Mouse (Mus musculus): ENCODE measurements at regions not wholly inside any gene's neighbourhood (a gene's known extent, or its start where the extent isn't known, plus 50 kb on each side); places are given as distances from the start of the nearest gene placed in this dataset.

DNA sequence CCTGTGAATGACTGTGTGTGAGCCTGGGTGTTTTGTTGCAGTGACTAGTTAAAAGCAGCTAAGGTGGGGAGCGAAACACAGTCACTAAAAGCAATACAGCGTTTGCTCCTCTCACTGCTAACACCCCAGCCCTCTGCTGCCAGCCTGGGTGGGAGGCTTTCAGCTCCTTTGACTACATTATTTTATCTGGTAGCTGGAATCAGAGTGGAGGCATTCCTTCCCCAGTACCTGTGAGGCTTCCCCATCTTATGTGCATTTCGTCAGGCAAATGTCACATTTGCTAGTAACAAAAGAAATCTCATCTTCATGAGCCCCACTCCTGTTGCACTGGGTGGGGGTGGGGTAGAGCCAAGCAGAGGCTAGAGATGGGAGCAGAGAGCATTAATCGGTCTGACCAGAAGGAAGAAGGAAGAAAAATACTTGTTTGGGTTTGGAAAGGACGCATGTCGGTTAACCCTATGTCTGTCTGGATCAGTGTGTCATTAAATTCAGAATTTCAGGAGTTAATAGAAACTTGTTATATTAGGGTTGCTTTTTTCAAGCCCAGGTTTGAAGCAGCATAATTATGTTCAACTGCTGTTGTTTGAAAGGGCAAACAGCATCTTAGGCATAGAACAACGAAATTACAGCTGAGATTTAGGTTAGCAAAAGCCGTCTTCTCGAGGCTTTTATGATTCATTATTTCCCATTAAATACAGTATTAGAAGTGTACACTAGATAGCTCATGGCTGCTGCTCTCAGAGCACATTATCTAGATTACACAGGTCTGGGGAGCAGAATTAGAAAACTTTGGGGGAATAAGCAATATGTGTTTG, 269.3 kb downstream of the Meis1 start:
- H3K9me3 ChIP-seq (replicated peaks): no peaks in the 10 kb centered on the region
- H3K4me3 ChIP-seq: no peak overlapping the region
- H3K9ac ChIP-seq: 0 out of 2 replicates have a peak overlapping the region, but pooled peaks have one; percentile 1
- peak; percentile 30; the same call in 1 of the 2 replicates for ATAC-seq (ENCODE audit: low FRiP score)
- H3K36me3 ChIP-seq: no peaks in the 10 kb centered on the region
- H3K4me1 ChIP-seq: peaks cover 66% of the 10 kb centered on the region
- H3K4me2 ChIP-seq (replicated peaks): no peak overlapping the region; the same call in 1 of the 2 replicates
- 26% methylated on average over 9 of the region's 9 CpGs for WGBS
- no peaks in the 10 kb centered on the region for H3K27me3 ChIP-seq
- H3K27ac ChIP-seq: peak overlapping the region; percentile 86

DNA sequence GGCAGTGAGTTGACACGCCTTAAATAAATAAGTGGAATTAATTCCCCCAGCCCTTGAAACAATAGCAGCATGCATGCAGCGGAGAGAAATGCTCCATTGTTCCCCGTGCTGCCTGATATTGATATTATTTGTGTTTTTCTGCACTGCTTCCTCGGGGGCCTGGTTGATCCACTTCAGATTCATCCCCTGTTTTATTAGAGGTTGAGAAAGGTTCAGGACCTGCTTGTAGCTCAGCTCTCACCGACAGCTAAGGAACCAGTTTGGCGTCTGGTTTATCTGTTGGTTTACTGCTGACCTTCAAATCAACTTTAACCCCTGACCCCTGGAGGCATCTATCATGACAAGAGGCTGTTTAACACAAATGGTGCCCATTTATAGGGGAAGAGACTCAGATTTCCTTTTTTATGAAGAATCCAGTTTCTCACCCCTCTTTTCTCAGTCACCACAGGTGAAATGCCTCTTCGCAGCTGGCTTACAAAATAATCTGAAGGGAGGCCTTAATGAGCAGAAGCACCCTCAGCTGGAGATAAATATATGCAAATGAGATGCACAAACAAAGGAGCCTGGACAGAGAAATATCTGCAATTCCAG, 270.8 kb downstream of the Meis1 start:
- Histone ChIP-seq H3K9me3 (replicated peaks) (no peaks in the 10 kb centered on the region), H3K4me1 (peaks cover 59% of the 10 kb centered on the region), H3K4me2 (replicated peaks) (peak overlapping the region; percentile 14; the same call in 1 of the 2 replicates), H3K27me3 (no peaks in the 10 kb centered on the region), H3K27ac (peak overlapping the region; percentile 86), H3K9ac (no peak overlapping the region), H3K36me3 (no peaks in the 10 kb centered on the region), H3K4me3 (no peak overlapping the region)
- WGBS: 5% methylated on average over 7 of the region's 7 CpGs
- ATAC-seq (ENCODE audit: low FRiP score): peak; percentile 33

DNA sequence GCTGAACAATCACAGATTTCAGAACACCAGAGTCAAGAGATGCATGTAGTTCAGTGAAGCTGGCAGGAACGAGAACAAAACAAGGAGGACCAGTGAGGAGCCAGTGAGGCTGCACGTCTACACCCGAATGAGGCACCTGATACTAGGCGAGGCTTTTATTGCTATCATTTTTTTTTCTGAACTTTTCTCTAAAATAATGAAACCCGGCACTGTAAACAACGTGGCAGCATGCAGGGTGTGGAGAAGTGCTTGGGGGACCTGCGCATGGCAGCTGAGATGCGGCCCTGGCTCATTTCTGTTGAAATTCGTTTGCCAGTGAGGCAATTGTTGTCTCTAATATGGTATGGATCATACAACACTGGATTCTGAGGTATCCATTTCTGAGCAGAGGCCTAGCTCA, 271.4 kb downstream of the Meis1 start:
- no peaks in the 10 kb centered on the region for H3K9me3 ChIP-seq (replicated peaks)
- peak overlapping the region; percentile 86 for H3K27ac ChIP-seq
- no peak overlapping the region for H3K9ac ChIP-seq
- peaks cover 59% of the 10 kb centered on the region for H3K4me1 ChIP-seq
- no peaks in the 10 kb centered on the region for H3K36me3 ChIP-seq
- H3K4me3 ChIP-seq: no peak overlapping the region
- H3K4me2 ChIP-seq (replicated peaks): no peak overlapping the region
- no peak for ATAC-seq (ENCODE audit: low FRiP score)
- H3K27me3 ChIP-seq: no peaks in the 10 kb centered on the region
- 44% methylated on average over 9 of the region's 9 CpGs for WGBS

GRCm38 (mm10) chr11:18746486-18746885, 272.3 kb downstream of the Meis1 start:
- H3K27me3 ChIP-seq: no peaks in the 10 kb centered on the region
- no peak overlapping the region for H3K9ac ChIP-seq
- no peak for ATAC-seq (ENCODE audit: low FRiP score)
- no peak overlapping the region for H3K4me3 ChIP-seq
- H3K9me3 ChIP-seq (replicated peaks): no peaks in the 10 kb centered on the region
- peak overlapping the region; percentile 86 for H3K27ac ChIP-seq
- H3K4me1 ChIP-seq: peaks cover 56% of the 10 kb centered on the region
- no peaks in the 10 kb centered on the region for H3K36me3 ChIP-seq
- H3K4me2 ChIP-seq (replicated peaks): no peak overlapping the region
- 32% methylated on average over 5 of the region's 5 CpGs for WGBS

- H3K27me3 ChIP-seq: no peaks in the 10 kb centered on the region
- H3K9ac ChIP-seq: no peak overlapping the region
- H3K4me3 ChIP-seq: no peak overlapping the region
- no peak overlapping the region for H3K4me2 ChIP-seq (replicated peaks)
- no peak for ATAC-seq (ENCODE audit: low FRiP score)
- H3K9me3 ChIP-seq (replicated peaks): no peaks in the 10 kb centered on the region
- WGBS: 52% methylated on average over 10 of the region's 10 CpGs
- peak overlapping the region; percentile 86; the same call in 1 of the 2 replicates for H3K27ac ChIP-seq
- peaks cover 49% of the 10 kb centered on the region for H3K4me1 ChIP-seq
- no peaks in the 10 kb centered on the region for H3K36me3 ChIP-seq
Observed at GRCm38 (mm10) chr11:18745840-18746239, 272.9 kb downstream of the Meis1 start.

DNA sequence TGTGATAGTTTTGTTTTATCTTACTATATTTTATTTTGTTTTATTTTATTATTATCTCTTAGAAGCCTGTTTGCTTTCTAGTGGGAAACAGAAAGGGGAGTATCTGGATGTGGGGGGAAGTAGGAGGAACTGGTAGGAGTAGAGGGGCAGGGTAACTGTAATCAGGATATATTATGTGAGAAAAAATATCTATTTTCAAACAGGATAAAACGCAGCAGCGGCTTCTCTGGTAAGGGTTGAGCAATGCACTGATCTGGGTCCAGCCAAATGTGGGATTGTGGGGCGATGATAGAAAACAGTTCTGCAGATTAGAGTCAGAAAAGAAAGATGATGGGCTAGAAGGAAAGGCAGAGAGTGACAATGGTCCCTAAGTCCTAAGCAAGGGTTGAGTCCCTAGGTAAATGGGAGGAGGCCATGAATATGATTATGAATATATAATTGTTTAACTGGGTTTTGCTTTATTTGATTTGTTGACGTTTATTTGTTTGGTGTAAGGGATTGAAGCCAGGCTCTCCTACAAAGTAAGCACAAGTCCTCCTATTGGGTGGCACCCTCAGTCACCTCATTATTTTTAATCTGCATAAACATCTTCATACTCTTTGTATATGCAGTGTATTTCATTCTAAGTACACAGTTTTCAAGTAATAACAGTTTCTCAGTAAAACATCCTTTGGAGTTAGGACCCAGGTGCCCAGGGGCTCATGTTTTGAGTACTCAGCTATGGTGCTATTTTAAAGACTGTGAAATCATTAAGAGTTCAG, 283.7 kb downstream of the Meis1 start:
- no peaks in the 10 kb centered on the region for H3K36me3 ChIP-seq
- ATAC-seq (ENCODE audit: low FRiP score): no peak
- no peaks in the 10 kb centered on the region for H3K9me3 ChIP-seq (replicated peaks)
- H3K27me3 ChIP-seq: no peaks in the 10 kb centered on the region
- H3K4me3 ChIP-seq: no peak overlapping the region
- H3K9ac ChIP-seq: no peak overlapping the region
- WGBS: 93% methylated on average over 4 of the region's 4 CpGs
- no peaks in the 10 kb centered on the region for H3K4me1 ChIP-seq
- no peak overlapping the region for H3K4me2 ChIP-seq (replicated peaks)
- no peak overlapping the region for H3K27ac ChIP-seq

- 68% methylated on average over 1 of the region's 1 CpGs for WGBS
- Histone ChIP-seq H3K9ac (no peak overlapping the region), H3K4me2 (replicated peaks) (no peak overlapping the region), H3K4me1 (no peaks in the 10 kb centered on the region), H3K36me3 (no peaks in the 10 kb centered on the region), H3K4me3 (no peak overlapping the region), H3K27me3 (no peaks in the 10 kb centered on the region), H3K27ac (no peak overlapping the region), H3K9me3 (replicated peaks) (no peaks in the 10 kb centered on the region)
- ATAC-seq (ENCODE audit: low FRiP score): no peak
Observed at GRCm38 (mm10) chr11:18734075-18734474, 284.7 kb downstream of the Meis1 start.

- no peak overlapping the region for H3K4me3 ChIP-seq
- no peaks in the 10 kb centered on the region for H3K27me3 ChIP-seq
- ATAC-seq (ENCODE audit: low FRiP score): no peak
- H3K9ac ChIP-seq: no peak overlapping the region
- H3K4me1 ChIP-seq: no peaks in the 10 kb centered on the region
- H3K9me3 ChIP-seq (replicated peaks): no peaks in the 10 kb centered on the region
- H3K4me2 ChIP-seq (replicated peaks): no peak overlapping the region
- 80% methylated on average over 4 of the region's 4 CpGs for WGBS
- H3K36me3 ChIP-seq: no peaks in the 10 kb centered on the region
- H3K27ac ChIP-seq: no peak overlapping the region
Observed at GRCm38 (mm10) chr11:18729742-18730141, 289.0 kb downstream of the Meis1 start.

GRCm38 (mm10) chr11:18722770-18723169, 296.0 kb downstream of the Meis1 start:
- Histone ChIP-seq H3K27me3 (no peaks in the 10 kb centered on the region), H3K27ac (no peak overlapping the region), H3K9ac (no peak overlapping the region), H3K4me3 (no peak overlapping the region), H3K4me2 (replicated peaks) (no peak overlapping the region), H3K4me1 (no peaks in the 10 kb centered on the region), H3K36me3 (no peaks in the 10 kb centered on the region), H3K9me3 (replicated peaks) (no peaks in the 10 kb centered on the region)
- WGBS: 78% methylated on average over 8 of the region's 8 CpGs
- ATAC-seq (ENCODE audit: low FRiP score): no peak

GRCm38 (mm10) chr11:18715851-18716126, 303.0 kb downstream of the Meis1 start:
- Histone ChIP-seq H3K9me3 (replicated peaks) (no peaks in the 10 kb centered on the region), H3K27me3 (no peaks in the 10 kb centered on the region), H3K4me3 (no peak overlapping the region), H3K36me3 (no peaks in the 10 kb centered on the region), H3K27ac (no peak overlapping the region), H3K4me2 (replicated peaks) (no peak overlapping the region), H3K4me1 (0 out of 2 replicates have a peak, but pooled peaks cover 2% of the 10 kb centered on the region), H3K9ac (no peak overlapping the region)
- 34% methylated on average over 1 of the region's 1 CpGs for WGBS
- no peak for ATAC-seq (ENCODE audit: low FRiP score)

GRCm38 (mm10) chr11:18715050-18715850, 303.5 kb downstream of the Meis1 start:
- Histone ChIP-seq H3K27ac (no peak overlapping the region), H3K27me3 (no peaks in the 10 kb centered on the region), H3K4me2 (replicated peaks) (no peak overlapping the region), H3K4me3 (no peak overlapping the region), H3K9me3 (replicated peaks) (no peaks in the 10 kb centered on the region), H3K4me1 (0 out of 2 replicates have a peak, but pooled peaks cover 2% of the 10 kb centered on the region), H3K9ac (no peak overlapping the region), H3K36me3 (no peaks in the 10 kb centered on the region)
- ATAC-seq (ENCODE audit: low FRiP score): no peak
- WGBS: 60% methylated on average over 2 of the region's 2 CpGs

DNA sequence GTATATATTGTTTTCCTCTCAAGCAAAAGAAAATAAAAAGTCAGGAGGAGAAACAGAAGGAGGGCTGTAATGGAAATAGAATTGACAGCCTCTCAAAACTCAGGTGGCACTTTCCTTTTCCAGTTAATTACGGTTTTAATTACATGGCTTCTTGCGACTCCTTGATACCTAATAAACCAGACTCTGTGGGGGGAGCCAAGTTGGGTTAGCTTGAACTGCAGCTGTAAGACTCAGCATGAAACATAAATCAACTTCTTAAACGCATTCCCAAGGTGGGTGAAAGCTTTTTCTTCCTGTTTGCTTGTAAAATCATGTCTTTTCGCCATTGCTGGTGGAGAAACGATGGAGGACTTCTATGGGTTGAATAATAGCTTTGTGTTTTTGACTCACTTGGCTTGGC, 304.4 kb downstream of the Meis1 start:
- WGBS: 69% methylated on average over 5 of the region's 5 CpGs

More for the DNA sequence above, 304.4 kb downstream of the Meis1 start:
- Histone ChIP-seq H3K36me3 (no peaks in the 10 kb centered on the region), H3K27ac (no peak overlapping the region), H3K4me3 (no peak overlapping the region), H3K9ac (no peak overlapping the region), H3K4me2 (replicated peaks) (no peak overlapping the region), H3K27me3 (no peaks in the 10 kb centered on the region), H3K9me3 (replicated peaks) (no peaks in the 10 kb centered on the region), H3K4me1 (0 out of 2 replicates have a peak, but pooled peaks cover 2% of the 10 kb centered on the region)
- ATAC-seq (ENCODE audit: low FRiP score): no peak
